Mouse (Mus musculus) cerebellum, adult (tissue): ENCODE measurements around the gene Crabp2.

Experiments used
- ATAC-seq: cut with Nextera tagmentation; 2 replicates; pipeline ENCODE4 v1.9.2; 2017; ENCODE audit warnings: mild to moderate bottlenecking, moderate library complexity, mixed read lengths; ENCODE audit not compliant: insufficient number of reproducible peaks, low FRiP score, low TSS enrichment

The Crabp2 gene

DNA sequence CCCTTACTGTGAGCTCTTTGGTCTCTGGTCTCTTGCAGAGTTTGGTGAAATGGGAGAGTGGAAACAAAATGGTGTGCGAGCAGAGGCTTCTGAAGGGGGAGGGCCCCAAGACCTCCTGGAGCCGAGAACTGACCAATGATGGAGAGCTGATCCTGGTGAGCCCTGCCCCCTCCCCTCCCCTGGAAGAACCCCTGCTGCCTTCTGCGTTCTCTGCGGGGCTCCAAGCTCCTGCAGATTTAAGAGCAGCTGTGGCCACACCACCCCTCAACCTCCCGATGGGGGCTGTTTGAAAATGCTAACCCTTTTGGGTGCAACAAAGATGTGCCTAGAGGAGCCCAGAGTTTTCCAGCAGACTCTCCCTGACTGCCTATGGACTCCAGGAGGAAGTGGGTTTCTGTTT, 4.0 kb downstream of the Crabp2 start:
- no peak for ATAC-seq

DNA sequence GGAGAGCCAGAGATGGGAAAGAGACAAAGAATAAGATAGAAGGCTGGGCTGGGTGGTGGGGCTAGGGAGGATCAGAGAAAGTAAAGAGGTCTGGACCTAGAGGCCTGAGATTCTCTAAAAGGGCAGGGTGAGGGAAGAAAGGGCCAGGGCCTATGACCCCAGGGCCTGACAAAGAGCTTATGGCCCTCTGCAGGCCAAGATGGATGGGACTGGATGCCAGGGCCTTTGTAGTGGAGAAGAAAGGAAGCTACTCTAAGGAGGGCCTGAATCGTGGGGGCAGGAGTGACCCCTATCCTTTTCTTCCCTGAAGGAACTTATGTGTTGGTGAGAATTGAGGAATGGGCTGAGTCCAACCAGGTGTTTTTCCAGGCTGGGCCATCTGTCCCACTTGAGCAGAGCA, 9.6 kb downstream of the Crabp2 start:
- ATAC-seq: no peak

DNA sequence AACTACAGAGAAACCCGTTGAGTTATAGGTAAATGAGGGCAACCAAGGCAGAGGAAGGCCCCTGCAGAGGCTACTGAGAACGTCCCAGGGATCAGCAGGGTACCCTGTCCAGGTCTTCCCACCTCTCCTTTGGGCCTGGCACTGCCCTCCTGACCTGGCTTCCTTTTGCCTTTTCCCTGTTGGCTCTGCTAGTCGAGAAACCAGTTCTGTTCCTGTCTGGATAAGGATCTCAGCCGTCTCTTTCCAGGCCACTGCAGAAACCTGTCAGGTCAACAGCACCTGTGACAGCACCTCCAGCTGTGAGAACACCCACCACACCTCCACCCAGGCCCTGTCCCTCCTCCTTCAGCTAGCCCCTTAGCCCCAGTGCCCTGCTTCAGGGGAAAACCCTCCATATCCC, 10.0 kb downstream of the Crabp2 start:
- ATAC-seq: no peak

DNA sequence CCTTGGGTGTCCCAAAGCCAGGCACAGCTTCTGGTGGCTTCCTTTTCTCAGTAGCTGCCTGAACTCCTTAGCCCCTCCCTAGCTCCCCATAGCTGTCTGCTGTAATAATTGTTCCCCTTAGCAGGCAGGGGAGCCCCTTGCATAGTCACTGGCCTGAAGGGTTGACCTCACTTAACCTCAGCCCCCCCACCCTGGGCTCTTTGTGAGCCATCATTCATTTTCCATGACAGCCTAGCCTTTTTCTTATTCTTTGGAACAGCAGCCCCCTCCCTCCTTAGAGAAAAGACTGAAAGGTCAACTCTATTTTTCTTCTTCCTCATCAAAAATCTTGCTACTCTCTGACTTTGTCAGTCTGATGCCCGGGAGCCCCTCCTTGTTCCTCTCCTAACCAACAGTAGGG, 10.5 kb downstream of the Crabp2 start:
- ATAC-seq: no peak

DNA sequence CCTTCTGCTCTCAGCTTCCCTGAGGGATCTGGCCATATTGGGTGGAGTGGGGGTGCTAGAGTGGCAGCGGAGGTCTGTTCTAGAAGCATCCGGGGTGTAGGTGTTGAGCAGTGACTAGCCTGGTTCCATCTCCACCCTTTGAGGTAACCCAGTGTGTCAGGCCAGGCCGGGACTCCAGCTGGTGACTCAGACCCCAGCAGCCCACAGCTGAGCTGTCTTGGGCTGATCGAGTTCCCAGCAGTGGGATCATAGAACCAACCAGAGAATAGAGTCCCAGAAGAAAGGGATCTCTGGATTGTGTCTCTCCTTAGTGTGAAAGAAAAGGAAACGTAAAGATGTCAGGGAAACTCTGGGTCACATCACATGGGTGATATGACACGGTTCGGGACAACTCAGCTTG, 10.9 kb downstream of the Crabp2 start:
- no peak for ATAC-seq

DNA sequence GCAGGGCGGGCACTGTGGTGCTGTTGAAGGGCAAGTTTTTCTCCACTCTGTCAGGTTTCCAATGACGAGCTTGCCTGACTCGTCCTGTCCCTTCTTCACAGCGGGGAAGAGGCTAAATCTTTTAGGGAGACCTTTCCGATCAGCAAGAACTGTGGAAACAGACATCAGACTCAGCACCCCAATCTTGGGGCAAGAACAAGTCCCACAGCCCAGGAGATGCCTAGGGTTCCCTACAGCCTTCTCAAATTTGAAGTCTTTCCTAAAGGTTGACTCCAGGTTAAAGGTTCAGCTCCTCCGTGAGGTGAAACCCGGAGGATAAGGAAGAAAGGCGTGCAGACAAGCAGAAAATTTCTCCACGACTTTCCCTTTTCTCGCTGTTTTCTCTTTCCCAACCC, 11.7 kb downstream of the Crabp2 start:
- ATAC-seq: no peak

DNA sequence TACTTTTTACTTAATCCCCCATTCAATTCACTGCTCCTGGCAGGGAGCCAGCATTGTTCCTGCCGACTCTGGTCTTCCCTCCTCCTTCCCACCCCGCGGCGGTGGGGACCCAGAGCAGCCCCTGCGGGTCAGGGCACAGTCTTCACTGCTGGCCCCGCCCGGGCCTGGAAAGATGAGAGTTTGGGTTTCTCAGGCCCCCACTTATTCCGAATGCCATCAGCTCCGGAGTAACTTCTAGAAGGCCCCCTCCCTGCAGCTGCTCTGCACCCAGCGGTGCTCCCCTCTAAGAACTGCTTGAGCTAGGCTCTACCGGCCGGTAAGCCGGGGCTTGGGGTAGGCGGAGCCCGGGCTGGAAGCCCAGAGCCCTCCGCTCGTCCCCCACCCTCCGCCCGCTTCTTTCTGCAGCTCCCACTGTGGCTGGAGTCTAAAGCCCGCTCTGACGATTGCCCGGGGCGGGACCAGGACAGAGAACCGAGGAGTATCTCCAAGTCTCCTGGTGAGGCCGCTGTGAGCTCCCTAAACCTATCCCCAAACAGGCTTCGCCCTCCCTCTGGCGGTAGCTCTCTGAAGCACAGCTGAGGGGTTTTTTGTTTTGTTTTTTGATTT, 12.2 kb downstream of the Crabp2 start:
- peak; percentile 83 for ATAC-seq

DNA sequence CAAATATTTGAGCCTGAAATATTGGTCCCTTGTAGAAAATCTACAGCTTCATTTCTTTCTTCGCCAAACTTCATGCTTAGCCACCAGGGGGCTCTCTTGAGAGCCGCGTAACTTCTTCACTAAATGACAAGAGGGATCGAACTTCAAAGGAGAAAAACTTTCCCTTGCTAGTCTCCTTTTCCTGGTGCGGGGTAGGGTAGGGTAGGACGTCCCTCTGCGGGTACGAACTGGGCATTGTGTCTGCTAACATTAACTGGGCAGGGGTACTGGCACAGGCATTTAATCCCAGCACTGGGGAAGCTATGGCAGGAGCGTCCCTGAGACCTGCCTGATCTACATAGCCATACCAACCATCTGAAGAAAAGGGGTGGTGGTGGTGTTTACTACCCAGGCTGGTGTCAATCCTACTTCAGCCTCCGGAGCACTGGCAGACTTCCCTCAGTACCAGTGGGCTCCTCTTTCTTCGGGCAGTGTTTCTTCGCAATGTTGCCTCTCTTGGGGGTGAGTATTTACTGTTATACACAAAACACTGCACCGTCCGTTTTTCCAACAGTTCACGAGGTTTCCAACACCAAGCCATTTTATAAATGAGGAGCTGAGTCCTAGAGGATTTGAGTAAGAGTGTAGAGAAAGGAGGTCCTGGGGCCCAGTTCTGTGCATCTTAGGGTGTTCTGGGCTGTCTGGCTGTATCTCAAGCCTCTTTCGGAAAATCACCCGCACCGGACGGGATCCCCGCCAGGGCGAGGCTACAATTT, 21.9 kb downstream of the Crabp2 start:
- no peak for ATAC-seq

DNA sequence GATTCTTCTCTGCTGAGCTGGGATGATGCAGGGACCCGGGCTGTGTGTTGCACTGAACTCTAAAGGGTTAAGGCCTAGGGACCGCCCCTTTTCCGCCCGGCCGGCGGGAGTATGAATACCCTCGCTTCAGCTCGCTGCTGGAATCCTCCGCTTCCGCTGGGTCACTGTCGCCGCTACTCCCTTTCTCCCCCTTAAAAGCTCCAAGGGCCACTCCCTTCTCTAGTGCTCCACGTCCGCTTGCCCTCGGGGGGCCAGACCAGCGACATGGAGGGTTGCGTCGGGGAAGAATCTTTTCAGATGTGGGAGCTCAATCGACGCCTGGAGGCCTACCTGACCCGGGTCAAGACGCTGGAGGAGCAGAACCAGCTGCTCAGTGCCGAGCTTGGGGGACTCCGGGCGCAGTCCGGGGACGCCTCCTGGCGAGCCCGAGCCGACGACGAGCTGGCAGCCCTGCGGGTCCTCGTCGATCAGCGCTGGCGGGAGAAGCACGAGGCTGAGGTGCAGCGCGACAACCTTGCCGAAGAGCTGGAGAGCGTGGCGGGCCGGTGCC, 22.5 kb downstream of the Crabp2 start, which contains the start of gene Nes:
Nes (plus strand) TSS at position 140 of the 550 bp plus-strand sequence.
- ATAC-seq: no peak; the same call in 1 of the 2 replicates

DNA sequence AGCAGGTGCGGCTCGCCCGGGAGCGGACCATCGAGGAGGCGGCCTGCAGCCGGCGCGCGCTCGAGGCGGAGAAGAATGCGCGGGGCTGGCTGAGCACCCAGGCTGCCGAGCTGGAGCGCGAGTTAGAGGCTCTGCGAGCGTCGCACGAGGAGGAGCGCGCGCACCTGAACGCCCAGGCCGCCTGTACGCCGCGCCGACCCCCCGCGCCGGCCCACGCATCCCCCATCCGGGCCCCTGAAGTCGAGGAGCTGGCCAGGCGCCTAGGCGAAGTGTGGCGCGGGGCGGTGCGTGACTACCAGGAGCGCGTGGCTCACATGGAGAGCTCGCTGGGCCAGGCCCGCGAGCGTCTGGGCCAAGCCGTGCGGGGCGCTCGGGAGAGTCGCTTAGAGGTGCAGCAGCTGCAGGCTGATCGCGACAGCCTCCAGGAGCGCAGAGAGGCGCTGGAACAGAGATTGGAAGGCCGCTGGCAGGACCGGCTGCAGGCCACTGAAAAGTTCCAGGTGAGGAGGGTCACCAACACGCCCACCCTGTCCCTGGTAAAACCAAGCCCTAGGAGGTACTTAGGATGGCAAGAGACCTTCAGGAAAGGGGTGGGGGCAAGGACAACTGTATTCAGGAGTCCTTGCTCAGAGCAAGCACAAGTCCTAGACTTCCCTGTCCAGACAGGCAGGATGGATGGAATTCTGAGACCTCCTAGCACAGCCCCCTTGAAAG, 23.2 kb downstream of the Crabp2 start:
- no peak for ATAC-seq

DNA sequence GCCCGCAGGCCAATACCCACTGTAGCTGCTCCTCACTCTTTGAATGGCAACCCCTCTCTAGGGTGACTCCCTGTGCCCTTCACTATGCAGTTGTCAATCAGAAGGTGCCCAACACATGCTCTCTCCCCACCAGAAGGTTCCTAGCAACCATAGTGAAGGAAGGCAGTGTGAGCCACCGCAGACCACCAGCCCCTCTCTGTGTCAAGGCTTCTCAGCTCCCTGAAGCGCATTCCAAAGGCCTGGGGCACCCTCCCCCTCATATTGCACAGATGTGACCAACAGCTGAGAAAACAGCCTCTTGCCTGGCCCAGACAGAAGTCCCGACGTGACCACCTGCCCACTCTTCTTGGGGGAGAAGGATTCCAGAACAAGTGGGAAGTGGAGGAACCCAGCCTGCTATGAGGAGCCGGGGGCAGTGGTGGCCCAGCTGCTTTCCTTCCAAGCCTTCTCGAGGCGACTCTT, 23.8 kb downstream of the Crabp2 start:
- ATAC-seq: no peak

DNA sequence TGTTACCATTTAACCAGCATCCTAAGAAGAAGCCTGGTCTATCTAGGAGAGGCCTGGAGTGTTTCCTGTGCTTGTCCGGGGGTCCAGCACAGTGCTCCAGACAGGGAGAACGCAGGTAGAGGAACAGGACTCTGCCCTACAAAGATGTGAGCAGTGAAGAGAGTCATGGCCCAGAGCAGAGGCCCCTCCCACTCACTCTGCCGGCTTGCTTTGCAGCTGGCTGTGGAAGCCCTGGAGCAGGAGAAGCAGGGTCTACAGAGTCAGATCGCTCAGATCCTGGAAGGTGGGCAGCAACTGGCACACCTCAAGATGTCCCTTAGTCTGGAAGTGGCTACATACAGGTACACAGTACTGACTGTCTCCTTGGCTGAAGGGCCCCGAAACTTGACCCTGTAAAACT, 24.3 kb downstream of the Crabp2 start:
- ATAC-seq: no peak

DNA sequence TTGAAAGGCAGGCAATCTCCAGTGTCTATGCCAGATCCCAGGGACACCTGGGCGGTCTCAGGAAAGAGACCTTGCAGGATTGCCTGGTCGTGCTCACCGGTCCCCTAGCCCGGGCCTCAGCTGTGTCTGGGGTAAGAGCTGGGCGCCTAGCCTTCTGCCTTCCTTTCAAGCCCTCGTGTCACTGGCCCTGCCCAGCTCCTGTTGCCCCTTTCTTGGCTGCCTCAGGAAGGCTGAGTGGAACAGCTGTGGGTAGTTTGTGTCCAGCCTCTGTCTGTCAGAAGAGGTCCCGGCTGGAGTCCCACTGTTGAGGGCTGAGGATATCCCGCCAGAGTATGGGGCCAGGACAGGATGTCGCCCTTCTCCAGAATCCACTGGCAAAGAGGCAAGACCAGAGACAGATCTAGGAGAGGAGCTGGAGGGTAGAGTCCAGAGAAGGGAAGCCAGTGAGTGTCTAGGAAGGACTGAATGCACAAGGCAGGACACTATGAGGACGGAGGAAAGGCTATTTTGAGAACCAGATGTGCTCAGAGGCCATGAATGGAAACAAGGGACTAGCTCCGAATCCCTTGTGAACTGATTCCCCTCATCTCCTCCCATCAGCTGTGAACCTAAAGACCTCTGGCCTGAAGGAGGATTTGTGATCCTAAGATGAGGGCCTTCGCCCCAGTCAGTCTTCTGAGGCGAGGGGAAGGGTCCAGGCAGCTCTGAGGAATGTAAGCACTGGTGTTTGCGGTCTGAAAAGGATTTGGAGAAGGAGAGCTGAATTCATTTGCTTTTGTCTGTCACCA, 25.3 kb downstream of the Crabp2 start:
- ATAC-seq: no peak

DNA sequence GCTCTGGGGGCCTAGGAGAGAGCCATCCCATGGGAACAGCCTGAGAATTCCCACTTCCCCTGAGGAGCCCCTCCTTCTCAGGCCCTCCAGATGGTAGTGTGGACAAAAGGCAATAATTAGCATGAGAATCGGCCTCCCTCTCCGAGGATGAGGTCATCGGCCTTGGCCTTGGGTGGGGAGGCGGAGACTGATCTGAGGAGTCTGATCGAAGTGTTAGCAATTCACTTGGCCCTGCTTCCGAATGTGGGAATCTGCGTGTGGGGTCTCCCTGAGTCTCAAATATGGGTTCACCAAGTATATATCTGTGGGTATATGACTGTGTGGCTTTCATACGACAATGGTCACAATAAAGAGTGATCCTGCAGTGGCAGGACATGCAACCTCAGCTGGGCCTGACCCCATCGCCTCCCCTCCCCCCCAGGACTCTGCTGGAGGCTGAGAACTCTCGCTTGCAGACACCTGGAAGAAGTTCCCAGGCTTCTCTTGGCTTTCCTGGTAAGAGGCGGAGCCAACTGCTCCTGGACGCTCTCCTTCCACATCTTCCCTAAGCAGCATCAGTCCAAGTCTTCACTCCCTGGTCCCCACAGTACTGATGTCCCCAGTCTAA, 26.0 kb downstream of the Crabp2 start:
- no peak for ATAC-seq

DNA sequence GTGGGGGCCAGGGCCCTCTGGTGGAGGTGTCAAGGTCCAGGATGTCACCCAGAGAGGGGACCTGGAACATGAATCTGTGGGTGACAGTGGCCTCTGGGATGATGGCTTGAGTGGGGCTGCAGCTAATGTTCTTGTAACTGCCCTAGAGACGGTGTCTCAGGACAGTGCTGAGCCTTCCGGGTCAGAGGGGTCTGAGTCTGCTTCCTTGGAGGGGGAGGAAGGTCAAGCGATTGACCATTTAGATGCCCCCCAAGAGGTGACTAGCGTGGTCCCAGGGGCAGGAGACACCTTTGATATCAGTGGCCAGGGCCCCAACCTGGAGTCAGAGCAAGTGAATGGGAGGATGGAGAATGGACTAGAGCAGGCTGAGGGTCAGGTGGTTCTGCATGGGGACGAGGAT, 31.0 kb downstream of the Crabp2 start:
- no peak for ATAC-seq

DNA sequence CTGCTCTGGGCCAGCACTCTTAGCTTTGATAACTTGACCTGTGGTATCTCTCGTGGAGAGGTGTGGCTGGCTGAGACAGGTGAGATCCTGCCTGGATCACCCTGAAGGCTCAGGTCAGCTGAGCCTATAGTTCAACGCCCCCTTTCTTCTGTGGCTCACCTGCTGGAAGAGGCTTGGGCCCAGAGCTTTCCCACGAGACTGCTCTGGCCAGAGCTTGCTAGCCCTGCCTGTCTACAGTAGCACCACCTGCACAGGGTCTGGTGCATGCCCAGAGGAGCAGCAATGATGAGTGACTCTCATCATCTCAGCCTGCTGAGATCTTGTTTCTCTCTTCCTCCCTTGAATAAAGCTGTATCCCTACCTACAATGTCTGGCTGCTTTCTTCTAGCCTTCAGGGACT, 31.6 kb downstream of the Crabp2 start:
- ATAC-seq: no peak

DNA sequence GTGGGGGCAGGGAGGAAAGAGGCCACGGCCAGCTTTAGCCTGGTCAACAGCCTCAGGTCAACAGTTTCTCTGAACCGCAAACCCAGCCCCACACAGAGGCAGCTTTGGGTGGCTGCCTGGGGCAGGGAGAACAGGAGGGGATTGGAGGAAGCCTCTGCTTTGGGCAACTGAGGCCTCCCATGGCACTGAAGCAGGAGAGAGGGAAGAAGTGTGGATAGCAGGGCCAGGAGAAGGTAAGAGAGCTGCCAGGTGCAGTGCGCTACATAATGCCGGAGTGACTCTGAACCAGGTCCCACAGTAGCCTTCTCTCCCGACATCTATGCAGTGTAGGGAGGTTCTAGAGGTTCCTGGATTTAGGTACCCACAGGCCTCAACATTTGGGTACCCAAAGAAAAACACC, 32.3 kb downstream of the Crabp2 start:
- no peak for ATAC-seq

DNA sequence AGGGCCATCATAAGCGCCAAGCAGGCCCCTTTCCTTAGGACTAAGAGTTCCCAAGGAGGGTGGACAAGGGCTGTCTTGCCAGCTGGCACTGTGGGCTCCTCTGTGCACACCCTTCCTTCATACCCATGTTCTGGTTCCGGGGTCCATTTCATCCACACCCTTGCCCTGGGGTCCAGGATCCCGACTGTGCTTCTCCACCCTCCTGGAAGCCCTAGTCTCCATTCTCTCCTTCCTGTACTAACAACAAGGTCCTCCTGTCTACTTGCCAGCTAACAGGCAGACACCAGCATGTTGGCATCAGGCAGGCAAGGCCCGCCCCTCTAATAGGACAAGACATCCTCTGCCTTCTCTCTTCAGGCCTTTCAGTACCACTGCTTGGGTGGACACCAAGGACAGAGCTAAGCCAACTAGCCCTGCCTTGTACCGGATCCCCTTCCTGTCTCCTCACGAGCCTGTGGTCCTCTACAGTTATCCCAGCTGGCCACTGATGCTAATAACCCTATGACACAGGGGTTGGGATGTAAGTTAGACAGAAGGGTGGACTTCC, 32.8 kb downstream of the Crabp2 start:
- ATAC-seq: no peak

DNA sequence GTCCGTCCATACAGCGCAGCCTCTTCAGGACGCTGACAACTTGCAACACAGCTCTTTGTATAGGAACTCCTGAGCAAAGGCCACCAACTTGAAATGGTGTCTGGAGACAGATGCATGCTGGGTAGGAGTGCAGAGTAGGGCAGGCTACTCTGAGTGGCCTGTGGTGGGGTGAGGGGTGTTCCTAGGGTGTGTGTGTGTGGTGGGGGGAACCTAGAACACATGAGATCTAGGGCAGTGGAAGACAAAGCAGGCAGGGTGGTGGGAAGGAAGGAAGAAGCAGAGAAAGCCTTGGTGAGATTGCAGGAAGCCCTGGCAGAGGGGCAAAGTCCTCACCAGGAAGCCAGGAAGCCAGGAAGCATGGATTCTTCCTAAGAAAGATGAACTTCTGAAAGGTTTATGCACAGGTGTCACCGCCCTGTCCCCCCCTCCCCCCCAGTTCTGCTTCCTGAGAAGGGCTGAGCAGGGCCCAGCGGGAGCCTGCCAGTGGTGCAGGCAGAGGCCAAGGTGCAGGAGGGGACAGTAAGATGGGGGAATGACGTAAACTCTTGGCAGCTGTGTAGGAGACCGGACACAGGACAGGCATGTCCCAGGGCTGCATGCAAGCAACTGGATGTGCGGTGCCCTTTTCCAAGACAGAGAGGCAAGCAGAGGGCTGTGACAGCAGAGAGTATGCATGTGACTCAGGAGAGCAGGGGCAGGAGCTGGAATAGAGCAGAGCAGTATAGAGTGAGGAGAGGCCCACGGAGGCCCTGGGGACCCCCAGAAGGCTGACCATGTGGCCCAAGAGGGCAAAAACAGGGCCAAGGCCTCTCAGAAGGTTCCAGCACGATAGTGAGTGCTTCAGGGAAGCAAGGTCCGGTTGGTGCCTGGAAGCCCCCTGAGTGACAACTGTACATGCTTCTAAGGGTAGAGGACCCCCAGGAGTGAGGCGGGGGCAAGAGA, 33.7 kb downstream of the Crabp2 start:
- ATAC-seq: no peak
